Mouse (Mus musculus) MEL (cell line): Measurements from ENCODE around the gene Hist1h2ag.

ENCODE experiments used
- BHLHE40 ChIP-seq: IDR thresholded peaks from 2 replicates; pipeline ENCODE4 v1.6.1; 2012; ENCODE audit warnings: low read depth, mild to moderate bottlenecking, inconsistent platforms, low read length, improper control_type of control experiment, borderline replicate concordance
- CHD1 ChIP-seq: IDR thresholded peaks from 2 replicates; pipeline ENCODE4 v1.6.1; 2012; ENCODE audit warnings: low read depth, mild to moderate bottlenecking, inconsistent platforms, low read length, improper control_type of control experiment
- CTCF ChIP-seq, 3 experiments: IDR thresholded peaks in 2 of 3; conservative IDR thresholded peaks in 1 of 3; 2 replicates each; pipeline ENCODE4 v1.5.1; 2011 to 2012; ENCODE audit warnings: low read length in 3 of 3, low read depth in 2 of 3, mild to moderate bottlenecking in 2 of 3, improper control_type of control experiment in 1 of 3, inconsistent platforms in 1 of 3, mixed read lengths in 1 of 3, moderate library complexity in 1 of 3; ENCODE audit not compliant: control insufficient read depth in 1 of 3, insufficient read depth in 1 of 3, poor library complexity in 1 of 3, severe bottlenecking in 1 of 3
- GABPA ChIP-seq: IDR thresholded peaks from 2 replicates; pipeline ENCODE4 v1.6.1; 2012; ENCODE audit warnings: low read depth, mild to moderate bottlenecking, inconsistent platforms, low read length, improper control_type of control experiment, moderate library complexity
- MAX ChIP-seq: IDR thresholded peaks from 2 replicates; pipeline ENCODE4 v1.6.1; 2011; ENCODE audit warnings: low read length, improper control_type of control experiment
- MAZ ChIP-seq: IDR thresholded peaks from 2 replicates; pipeline ENCODE4 v1.6.1; 2012; ENCODE audit warnings: low read depth, mild to moderate bottlenecking, inconsistent platforms, low read length, improper control_type of control experiment
- MXI1 ChIP-seq: IDR thresholded peaks from 2 replicates; pipeline ENCODE4 v1.6.1; 2011; ENCODE audit warnings: mild to moderate bottlenecking, low read depth, low read length, improper control_type of control experiment
- POLR2A ChIP-seq, 2 experiments: IDR thresholded peaks; 2 replicates each; pipeline ENCODE4 v1.6.1; 2011 to 2012; ENCODE audit warnings: low read length in 2 of 2, mild to moderate bottlenecking in 2 of 2, control low read depth in 1 of 2, improper control_type of control experiment in 1 of 2, low read depth in 1 of 2, moderate library complexity in 1 of 2; ENCODE audit not compliant: control insufficient read depth in 1 of 2, insufficient read depth in 1 of 2, poor library complexity in 1 of 2
- POLR2AphosphoS2 ChIP-seq: IDR thresholded peaks from 2 replicates; pipeline ENCODE4 v1.6.1; 2011; ENCODE audit warnings: low read length, improper control_type of control experiment
- SIN3A ChIP-seq: IDR thresholded peaks from 2 replicates; pipeline ENCODE4 v1.6.1; 2012; ENCODE audit warnings: low read length, improper control_type of control experiment, inconsistent platforms
- UBTF ChIP-seq: IDR thresholded peaks from 2 replicates; pipeline ENCODE4 v1.6.1; 2012; ENCODE audit warnings: low read depth, mild to moderate bottlenecking, inconsistent platforms, low read length, improper control_type of control experiment, moderate library complexity, borderline replicate concordance; ENCODE audit not compliant: insufficient read depth
- USF1 ChIP-seq: IDR thresholded peaks from 2 replicates; pipeline ENCODE4 v1.6.1; 2014; ENCODE audit warnings: low read depth, mild to moderate bottlenecking, inconsistent platforms, low read length, improper control_type of control experiment, moderate library complexity

DNA sequence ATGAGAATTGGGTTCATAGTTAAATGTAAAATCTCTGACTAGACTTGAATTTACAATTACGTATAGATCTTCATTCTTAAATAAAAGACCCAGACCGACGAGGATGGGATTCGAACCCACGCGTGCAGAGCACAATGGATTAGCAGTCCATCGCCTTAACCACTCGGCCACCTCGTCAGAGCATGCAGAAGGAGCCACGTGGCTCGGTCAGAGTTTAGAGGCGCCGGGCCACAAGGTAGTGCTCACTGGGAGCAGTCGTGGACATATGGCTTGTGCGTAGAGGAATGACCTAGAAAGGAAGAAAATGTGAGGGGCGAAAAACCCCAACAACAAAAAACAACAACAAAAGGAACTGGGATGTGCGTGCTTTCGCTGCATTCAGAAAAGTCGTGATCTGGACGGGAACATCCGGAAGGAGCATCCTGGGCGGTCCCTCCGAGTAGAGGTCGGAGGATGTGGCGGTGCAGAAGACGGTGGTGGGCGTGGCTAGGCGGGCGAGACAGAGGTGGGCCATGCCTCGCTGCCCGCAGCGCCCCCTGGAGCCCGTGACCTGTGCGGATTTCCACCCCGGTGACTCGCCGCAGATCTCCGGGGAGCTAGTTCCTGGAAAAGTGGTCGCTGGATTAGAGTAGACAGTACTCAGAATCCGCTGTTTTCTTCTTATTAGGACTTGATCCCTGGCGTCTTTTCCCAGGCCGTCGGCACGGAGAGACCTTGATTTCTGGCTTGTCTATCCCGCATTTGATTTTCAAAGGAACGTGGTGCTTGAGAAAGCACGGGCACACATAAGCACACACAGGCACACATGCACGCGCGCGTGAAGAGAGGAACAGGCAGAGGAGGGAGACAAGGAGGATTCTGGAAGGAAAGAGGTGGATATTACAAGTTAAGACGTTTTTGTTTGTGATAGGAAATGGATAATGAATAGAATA is 8.1 kb upstream of the Hist1h2ag start:
- no peak for TF ChIP-seq SIN3A
- no peak for TF ChIP-seq CHD1
- TF ChIP-seq POLR2A (IDR thresholded peaks at IDR 0.05; ENCODE audit: control insufficient read depth in 1 of 2, insufficient read depth in 1 of 2, low read depth in 1 of 2, low read length in 2 of 2, poor library complexity in 1 of 2): peak in 1 of 2 experiments; percentile 53; a peak in 2 of 4 replicates
- no peak for TF ChIP-seq MAX
- peak in 1 of 3 experiments; percentile 84; a peak in 3 of 6 replicates for TF ChIP-seq CTCF (IDR thresholded peaks at IDR 0.05 in 2 of 3, conservative IDR thresholded peaks at IDR 0.05 in 1 of 3; ENCODE audit: control insufficient read depth in 1 of 3, insufficient read depth in 1 of 3, low read depth in 2 of 3, low read length in 3 of 3, poor library complexity in 1 of 3, severe bottlenecking in 1 of 3)
- no peak for TF ChIP-seq POLR2AphosphoS2
- TF ChIP-seq MAZ: no peak
- TF ChIP-seq GABPA: no peak
- TF ChIP-seq USF1: no peak
- TF ChIP-seq BHLHE40: no peak
- no peak for TF ChIP-seq MXI1
- no peak for TF ChIP-seq UBTF
